Mouse (Mus musculus): ENCODE measurements at regions not wholly inside any gene's neighbourhood (a gene's known extent, or its start where the extent isn't known, plus 50 kb on each side); places are given as distances from the start of the nearest gene placed in this dataset.
A peak's percentile ranks its signal among the peaks of the same experiment; 100 is the strongest.

DNA sequence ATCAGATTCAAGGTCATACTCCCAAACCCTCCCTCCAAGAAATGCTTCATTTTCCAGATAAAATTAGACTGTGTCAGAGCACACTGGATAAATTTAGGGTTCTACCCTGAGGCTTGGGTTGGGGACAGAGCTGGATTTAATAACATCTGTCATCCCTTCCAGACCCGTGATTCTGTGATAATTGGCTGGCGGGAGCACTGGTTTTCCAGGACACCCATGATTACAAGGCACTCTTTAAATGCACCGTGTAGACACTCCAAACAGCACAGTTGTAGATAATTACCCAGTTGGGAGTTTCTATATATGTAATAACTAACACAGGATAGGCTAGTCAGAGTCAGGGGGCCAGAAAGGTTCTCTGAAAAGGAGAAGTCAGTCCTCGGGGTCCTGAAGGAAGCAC lies 108.4 kb upstream of the Nebl start:
- Histone ChIP-seq H3K4me1 (peaks cover 40% of the 10 kb centered on the region), H3K4me3 (no peak overlapping the region), H3K9ac (replicated peaks) (no peak overlapping the region), H3K27me3 (peaks cover 53% of the 10 kb centered on the region), H3K27ac (replicated peaks) (no peak overlapping the region), H3K36me3 (no peaks in the 10 kb centered on the region), H3K9me3 (no peaks in the 10 kb centered on the region), H3K4me2 (replicated peaks) (peak overlapping the region; percentile 46)
- peak; percentile 5; the same call in 1 of the 2 replicates for ATAC-seq (ENCODE audit: low FRiP score, low read depth)
- 58% methylated on average over 4 of the region's 4 CpGs for WGBS

DNA sequence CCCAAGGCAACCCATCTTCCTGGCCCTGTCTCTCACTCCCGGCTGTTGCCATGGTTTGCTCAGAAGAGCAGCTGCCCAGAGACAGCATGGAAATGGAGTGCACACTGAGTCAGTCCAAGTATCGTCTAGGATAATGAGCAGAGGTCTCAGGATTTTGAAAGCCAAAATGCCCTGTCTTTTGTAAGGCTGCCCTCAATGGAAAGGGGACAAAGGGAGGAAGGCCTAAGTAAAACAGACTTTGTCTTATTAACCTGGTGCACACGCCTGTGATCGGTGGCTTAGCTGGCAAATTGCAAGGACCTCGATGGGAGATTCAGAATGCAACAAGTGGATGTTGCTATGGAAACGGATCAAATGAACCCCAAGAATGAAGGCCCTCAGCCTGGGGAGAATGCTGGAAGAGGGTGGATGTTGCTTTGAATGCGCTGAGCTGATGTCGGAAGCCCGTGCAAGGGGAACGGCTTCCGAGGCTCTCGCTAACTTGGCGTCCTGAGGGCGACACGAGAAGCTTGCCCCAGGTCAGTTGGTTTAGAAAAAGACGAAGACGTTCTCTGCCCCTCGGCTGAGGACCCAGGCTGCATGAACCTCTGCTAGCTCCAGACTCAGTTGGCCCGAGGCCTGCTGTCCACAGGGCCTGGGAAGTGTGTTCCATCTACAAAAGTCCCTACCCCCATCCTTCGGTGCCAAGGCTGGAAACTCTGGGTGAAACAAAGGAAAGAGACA lies 107.8 kb upstream of the Nebl start:
- H3K4me3 ChIP-seq = no peak overlapping the region
- H3K27me3 ChIP-seq = peaks cover 53% of the 10 kb centered on the region
- 15% methylated on average over 20 of the region's 20 CpGs for WGBS
- 0 out of 2 replicates have a peak overlapping the region, but pooled peaks have one; percentile 0 for H3K27ac ChIP-seq (replicated peaks)
- no peak overlapping the region for H3K9ac ChIP-seq (replicated peaks)
- H3K4me1 ChIP-seq = peaks cover 40% of the 10 kb centered on the region
- no peaks in the 10 kb centered on the region for H3K36me3 ChIP-seq
- ATAC-seq (ENCODE audit: low FRiP score, low read depth) = peak; percentile 73
- H3K4me2 ChIP-seq (replicated peaks) = peak overlapping the region; percentile 46
- no peaks in the 10 kb centered on the region for H3K9me3 ChIP-seq

DNA sequence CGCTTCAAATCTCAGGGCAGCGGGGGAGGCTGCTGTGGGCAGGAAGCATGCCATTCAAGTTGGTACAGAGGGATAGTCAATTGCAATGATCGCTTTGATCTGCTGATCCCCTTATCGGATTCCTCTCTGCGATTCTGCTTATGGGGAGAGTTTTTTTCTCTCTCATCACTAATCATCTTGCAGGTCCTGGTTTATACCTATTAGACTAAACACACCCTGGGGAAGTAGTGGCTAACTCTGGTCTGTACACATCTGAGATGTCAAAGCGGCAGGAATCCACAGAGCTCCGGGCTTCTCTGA lies 107.1 kb upstream of the Nebl start:
- 24% methylated on average over 7 of the region's 7 CpGs for WGBS
- Histone ChIP-seq H3K9me3 (no peaks in the 10 kb centered on the region), H3K4me2 (replicated peaks) (peak overlapping the region; percentile 46), H3K27me3 (peaks cover 48% of the 10 kb centered on the region), H3K4me3 (peak overlapping the region; percentile 12; the same call in 1 of the 2 replicates), H3K9ac (replicated peaks) (no peak overlapping the region), H3K4me1 (peaks cover 40% of the 10 kb centered on the region), H3K27ac (replicated peaks) (0 out of 2 replicates have a peak overlapping the region, but pooled peaks have one; percentile 0), H3K36me3 (no peaks in the 10 kb centered on the region)
- ATAC-seq (ENCODE audit: low FRiP score, low read depth) = no peak

DNA sequence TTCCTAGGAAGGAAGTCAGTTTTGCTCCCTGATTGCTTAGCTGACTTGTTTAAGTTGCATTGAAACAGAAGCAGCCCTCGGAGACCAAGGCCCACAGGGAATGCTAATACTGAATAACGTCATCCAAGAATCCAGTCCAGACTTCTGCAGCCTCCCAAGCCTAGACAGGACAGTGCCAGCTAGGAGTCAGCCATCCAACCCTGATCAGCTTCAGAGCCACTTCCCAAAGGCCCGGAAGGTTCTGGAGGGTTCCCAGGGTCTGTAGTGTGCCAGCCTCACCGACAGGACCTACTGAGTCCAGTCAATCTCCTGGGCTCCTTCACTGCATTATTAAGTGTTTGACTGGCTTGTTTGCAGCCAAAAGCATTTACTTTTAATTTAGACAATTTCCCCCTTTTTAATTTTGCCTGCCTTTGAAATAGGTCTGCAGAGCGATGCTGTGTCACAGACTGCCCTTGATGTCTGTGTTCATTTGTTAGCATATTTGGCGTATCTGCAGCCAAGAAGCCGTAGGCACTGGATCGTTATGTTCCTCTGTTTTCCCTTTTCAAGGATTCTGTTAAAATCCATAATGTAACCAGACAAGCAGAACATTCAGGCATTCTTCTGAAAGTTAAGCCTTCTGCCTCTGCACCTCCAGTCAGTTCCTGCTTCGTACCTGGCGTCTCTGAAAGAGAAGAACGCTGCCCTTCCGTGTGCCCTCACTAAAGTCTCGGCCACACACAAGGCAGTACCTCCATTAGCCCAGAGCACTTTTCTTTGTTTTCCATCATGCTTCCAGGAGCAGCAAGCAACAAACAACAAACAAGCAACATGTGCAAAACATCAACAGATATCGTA lies 106.5 kb upstream of the Nebl start:
- peaks cover 40% of the 10 kb centered on the region for H3K4me1 ChIP-seq
- H3K27ac ChIP-seq (replicated peaks) = no peak overlapping the region
- 0 out of 2 replicates have a peak, but pooled peaks cover 2% of the 10 kb centered on the region for H3K9me3 ChIP-seq
- H3K4me3 ChIP-seq = peak overlapping the region; percentile 12; the same call in 1 of the 2 replicates
- H3K9ac ChIP-seq (replicated peaks) = no peak overlapping the region
- peak overlapping the region; percentile 46 for H3K4me2 ChIP-seq (replicated peaks)
- no peaks in the 10 kb centered on the region for H3K36me3 ChIP-seq
- 0 out of 2 replicates have a peak, but pooled peaks have one; percentile 10 for ATAC-seq (ENCODE audit: low FRiP score, low read depth)
- WGBS = 36% methylated on average over 14 of the region's 14 CpGs
- peaks cover 43% of the 10 kb centered on the region for H3K27me3 ChIP-seq

DNA sequence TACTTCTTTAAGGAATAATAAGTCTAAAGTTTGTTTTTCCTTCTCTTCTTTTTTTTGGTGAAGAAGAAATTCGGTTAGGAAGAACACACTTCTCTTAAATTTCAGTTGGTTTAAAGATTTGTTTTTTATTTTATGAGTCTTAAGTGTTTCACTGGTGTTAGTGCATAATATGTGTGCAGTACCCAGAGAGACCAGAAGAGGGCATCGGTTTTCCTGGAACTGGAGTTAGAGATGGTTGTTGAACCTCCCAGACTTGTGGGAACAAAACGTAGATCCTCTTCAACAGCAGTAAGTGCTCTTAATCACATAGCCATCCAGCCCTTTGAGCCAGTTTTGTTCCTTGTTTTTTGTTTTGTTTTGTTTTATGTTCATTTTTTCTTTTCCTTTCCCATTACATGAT lies 101.5 kb upstream of the Nebl start:
- Histone ChIP-seq H3K9ac (replicated peaks) (no peak overlapping the region), H3K36me3 (no peaks in the 10 kb centered on the region), H3K9me3 (0 out of 2 replicates have a peak, but pooled peaks cover 3% of the 10 kb centered on the region), H3K27me3 (peaks cover 17% of the 10 kb centered on the region), H3K4me3 (no peak overlapping the region), H3K4me2 (replicated peaks) (no peak overlapping the region), H3K27ac (replicated peaks) (no peak overlapping the region), H3K4me1 (peaks cover 5% of the 10 kb centered on the region; the same call in 1 of the 2 replicates)
- ATAC-seq (ENCODE audit: low FRiP score, low read depth) = no peak
- 82% methylated on average over 3 of the region's 3 CpGs for WGBS

DNA sequence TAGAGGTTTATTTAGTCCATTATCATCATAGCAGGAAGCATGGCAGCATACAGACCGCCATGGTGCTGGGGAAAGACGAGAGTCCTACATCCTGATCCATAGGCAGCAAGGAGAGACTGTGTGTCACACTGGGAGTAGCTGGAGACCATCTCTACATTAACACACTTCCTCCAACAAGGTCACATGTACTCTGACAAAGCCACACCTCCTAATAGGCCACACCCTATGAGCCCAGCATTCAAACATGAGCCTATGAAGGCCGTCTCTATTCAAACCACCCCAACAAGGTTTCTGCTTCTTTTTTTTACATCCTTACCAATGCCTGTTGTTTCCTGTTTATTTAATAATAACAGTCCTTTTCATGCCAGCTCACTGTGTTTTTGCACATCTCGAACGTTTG lies 99.0 kb upstream of the Nebl start:
- no peak for ATAC-seq (ENCODE audit: low FRiP score, low read depth)
- 85% methylated on average over 5 of the region's 5 CpGs for WGBS
- H3K9me3 ChIP-seq = 0 out of 2 replicates have a peak, but pooled peaks cover 3% of the 10 kb centered on the region
- H3K27ac ChIP-seq (replicated peaks) = no peak overlapping the region
- no peaks in the 10 kb centered on the region for H3K4me1 ChIP-seq
- no peak overlapping the region for H3K9ac ChIP-seq (replicated peaks)
- H3K4me3 ChIP-seq = no peak overlapping the region
- no peaks in the 10 kb centered on the region for H3K36me3 ChIP-seq
- H3K4me2 ChIP-seq (replicated peaks) = no peak overlapping the region
- H3K27me3 ChIP-seq = peaks cover 10% of the 10 kb centered on the region; the same call in 1 of the 2 replicates

DNA sequence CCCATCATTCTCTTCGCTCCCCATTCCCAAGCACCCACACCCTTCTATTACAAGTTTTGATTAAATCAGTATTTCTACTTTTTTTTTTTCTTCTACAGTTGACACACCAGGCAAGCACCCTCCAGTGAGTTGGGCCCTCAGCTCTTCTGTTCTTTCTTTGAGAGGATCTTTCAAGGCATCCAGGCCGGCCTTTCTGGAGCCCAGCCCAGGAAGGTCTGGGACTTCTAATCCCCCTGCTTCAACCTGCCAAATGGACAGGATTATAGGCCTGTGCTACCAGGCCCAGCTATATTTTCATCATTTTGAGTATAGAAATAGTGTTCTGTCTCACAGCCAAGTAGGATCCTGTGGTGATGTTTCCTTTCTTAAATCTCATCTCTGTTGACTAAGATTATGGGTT lies 94.0 kb upstream of the Nebl start:
- Histone ChIP-seq H3K9ac (replicated peaks) (no peak overlapping the region), H3K4me3 (no peak overlapping the region), H3K27me3 (peaks cover 10% of the 10 kb centered on the region), H3K36me3 (no peaks in the 10 kb centered on the region), H3K4me2 (replicated peaks) (no peak overlapping the region), H3K27ac (replicated peaks) (no peak overlapping the region), H3K9me3 (no peaks in the 10 kb centered on the region), H3K4me1 (0 out of 2 replicates have a peak, but pooled peaks cover 4% of the 10 kb centered on the region)
- no peak for ATAC-seq (ENCODE audit: low FRiP score, low read depth)
- 87% methylated on average over 2 of the region's 2 CpGs for WGBS

DNA sequence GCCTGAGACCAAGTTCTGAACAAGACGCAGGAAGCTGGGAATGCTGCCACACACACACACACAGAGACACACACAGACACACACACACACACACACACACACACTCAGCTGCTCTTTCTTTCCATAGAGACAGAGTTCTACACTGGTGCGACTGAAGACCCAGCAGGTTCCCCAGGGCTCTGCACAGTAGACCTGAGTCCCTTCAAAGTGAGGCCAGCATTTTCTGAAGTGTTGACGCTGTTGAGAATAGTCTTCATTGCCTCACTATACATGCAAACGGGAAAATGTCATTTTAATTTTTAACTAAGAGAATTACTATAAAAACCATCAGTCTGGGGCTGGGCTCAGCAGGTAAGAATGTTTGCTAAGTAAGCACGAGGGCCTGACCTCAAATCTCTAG lies 92.9 kb upstream of the Nebl start:
- Histone ChIP-seq H3K4me2 (replicated peaks) (no peak overlapping the region), H3K27me3 (peaks cover 10% of the 10 kb centered on the region), H3K9me3 (no peaks in the 10 kb centered on the region), H3K4me3 (no peak overlapping the region), H3K36me3 (no peaks in the 10 kb centered on the region), H3K27ac (replicated peaks) (no peak overlapping the region), H3K9ac (replicated peaks) (no peak overlapping the region), H3K4me1 (0 out of 2 replicates have a peak, but pooled peaks cover 4% of the 10 kb centered on the region)
- 88% methylated on average over 5 of the region's 5 CpGs for WGBS
- no peak for ATAC-seq (ENCODE audit: low FRiP score, low read depth)

DNA sequence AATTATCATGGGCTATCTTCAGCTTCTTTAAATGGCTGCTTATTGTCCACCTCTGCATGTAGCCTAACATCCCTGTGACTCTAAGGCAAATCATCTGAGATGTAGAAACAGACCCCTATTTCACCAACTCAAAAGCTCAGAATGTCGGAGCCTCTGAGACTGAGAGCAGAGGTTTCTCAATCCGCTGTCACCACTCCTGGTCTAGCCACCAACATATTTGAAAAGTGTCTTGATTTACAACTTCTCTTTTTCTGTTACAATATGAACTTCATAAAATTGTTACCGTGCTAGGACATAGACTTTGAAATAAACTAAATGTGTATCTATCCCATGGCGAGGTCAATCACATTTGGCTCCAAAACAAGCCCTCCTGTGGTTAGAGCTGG lies 91.3 kb upstream of the Nebl start:
- Histone ChIP-seq H3K27ac (replicated peaks) (no peak overlapping the region), H3K4me1 (0 out of 2 replicates have a peak, but pooled peaks cover 4% of the 10 kb centered on the region), H3K36me3 (no peaks in the 10 kb centered on the region), H3K4me3 (no peak overlapping the region), H3K9ac (replicated peaks) (no peak overlapping the region), H3K9me3 (no peaks in the 10 kb centered on the region), H3K27me3 (peaks cover 10% of the 10 kb centered on the region), H3K4me2 (replicated peaks) (no peak overlapping the region)
- no peak for ATAC-seq (ENCODE audit: low FRiP score, low read depth)
- WGBS = 84% methylated on average over 4 of the region's 4 CpGs

DNA sequence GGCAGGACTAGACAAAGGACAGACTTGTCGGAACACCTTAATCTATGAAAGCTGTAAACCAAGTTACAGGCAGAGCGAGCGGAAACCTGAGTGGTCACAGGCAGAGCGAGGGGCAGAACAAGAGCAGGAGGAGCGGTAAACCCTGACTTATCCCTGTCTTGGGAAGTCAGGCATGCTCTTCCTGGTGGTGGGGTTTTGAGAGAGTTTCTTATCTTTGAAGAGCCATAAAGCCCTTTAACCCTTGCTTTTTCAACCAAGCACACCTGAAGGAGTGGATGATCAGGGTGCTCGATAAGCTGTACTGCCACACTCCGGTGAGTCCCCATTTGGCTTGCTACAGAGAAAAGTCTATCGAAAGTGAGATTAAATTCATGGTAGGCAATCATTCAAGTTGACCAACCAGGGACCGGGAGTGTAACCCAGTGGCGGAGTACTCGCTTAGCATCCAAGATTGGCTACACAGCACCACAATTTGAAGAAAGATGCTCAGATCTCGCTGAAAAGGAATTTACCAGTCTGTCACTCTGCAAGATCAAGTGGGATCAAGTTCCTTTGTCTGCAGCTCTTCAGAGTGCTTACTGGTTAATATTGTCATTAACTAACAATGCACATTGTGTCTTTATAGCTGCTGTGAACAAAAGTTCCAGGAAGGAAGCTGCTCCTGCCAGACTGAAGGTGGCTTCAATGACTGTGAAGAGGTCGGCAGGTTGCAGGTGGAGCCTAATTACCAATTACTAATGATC lies 90.8 kb upstream of the Nebl start:
- H3K4me1 ChIP-seq = 0 out of 2 replicates have a peak, but pooled peaks cover 4% of the 10 kb centered on the region
- H3K9ac ChIP-seq (replicated peaks) = no peak overlapping the region
- no peaks in the 10 kb centered on the region for H3K36me3 ChIP-seq
- H3K27me3 ChIP-seq = peaks cover 7% of the 10 kb centered on the region
- H3K9me3 ChIP-seq = no peaks in the 10 kb centered on the region
- ATAC-seq (ENCODE audit: low FRiP score, low read depth) = no peak
- no peak overlapping the region for H3K4me2 ChIP-seq (replicated peaks)
- WGBS = 75% methylated on average over 13 of the region's 13 CpGs
- no peak overlapping the region for H3K4me3 ChIP-seq
- H3K27ac ChIP-seq (replicated peaks) = no peak overlapping the region

DNA sequence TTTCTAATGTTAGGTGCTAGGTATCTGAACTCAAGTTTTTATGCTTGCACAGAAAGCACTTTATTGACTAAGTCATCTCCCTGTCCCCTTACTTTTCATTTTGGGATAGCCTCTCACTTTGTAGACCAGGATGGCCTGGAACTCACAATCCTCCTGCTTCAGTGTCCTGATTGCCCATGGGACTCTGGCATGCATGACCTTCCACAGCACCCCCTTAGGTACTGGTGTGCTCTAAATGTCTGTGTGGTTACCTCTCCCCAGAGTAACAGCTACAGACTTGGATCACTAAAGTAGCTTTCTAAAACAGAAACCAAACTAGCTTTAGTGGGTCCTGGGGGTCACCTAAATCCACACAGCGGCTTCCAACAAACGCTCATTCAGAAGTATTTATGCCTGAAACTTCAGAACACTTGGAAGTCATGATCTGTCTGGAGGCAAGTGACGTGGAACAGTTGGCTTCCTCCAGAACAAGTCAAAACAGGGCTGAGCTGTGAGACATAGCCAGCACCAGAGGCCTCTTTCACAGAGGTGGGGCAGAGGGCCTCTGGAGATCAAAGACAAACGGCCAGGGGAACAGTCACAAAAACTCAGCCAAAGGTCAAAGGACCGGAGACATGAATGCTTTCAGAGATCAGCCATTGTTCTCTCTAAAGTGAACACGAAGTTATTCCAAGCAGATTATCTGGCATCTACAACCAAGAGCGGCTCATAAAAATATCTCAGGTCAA lies 80.8 kb upstream of the Nebl start:
- peaks cover 5% of the 10 kb centered on the region; the same call in 1 of the 2 replicates for H3K4me1 ChIP-seq
- no peak overlapping the region for H3K4me2 ChIP-seq (replicated peaks)
- WGBS = 16% methylated on average over 7 of the region's 7 CpGs
- H3K4me3 ChIP-seq = no peak overlapping the region
- no peak overlapping the region for H3K27ac ChIP-seq (replicated peaks)
- no peaks in the 10 kb centered on the region for H3K36me3 ChIP-seq
- no peaks in the 10 kb centered on the region for H3K9me3 ChIP-seq
- H3K27me3 ChIP-seq = no peaks in the 10 kb centered on the region
- no peak for ATAC-seq (ENCODE audit: low FRiP score, low read depth)
- H3K9ac ChIP-seq (replicated peaks) = no peak overlapping the region

All from midbrain, embryonic 12.5 days (tissue).